Mouse (Mus musculus) ES-Bruce4 (cell line): ENCODE data around the gene Zfp82. TPM values are rescaled to one million over a fixed set of nuclear protein-coding genes. Genes with fewer than 3 reads are reported as not detected.

Experiments used
- H3K27ac ChIP-seq: 2 replicates; pipeline ENCODE4 v1.5.1; 2012; ENCODE audit warnings: low read length, inconsistent platforms; ENCODE audit not compliant: insufficient read depth
- H3K27me3 ChIP-seq: 2 replicates; pipeline ENCODE4 v1.6.1; 2012; ENCODE audit warnings: mild to moderate bottlenecking, low read length, inconsistent platforms; ENCODE audit not compliant: control insufficient read depth, poor library complexity, insufficient read depth, severe bottlenecking
- H3K36me3 ChIP-seq: 2 replicates; pipeline ENCODE4 v1.6.1; 2012; ENCODE audit warnings: inconsistent platforms, mild to moderate bottlenecking, low read length, moderate library complexity; ENCODE audit not compliant: control insufficient read depth, poor library complexity, insufficient read depth, severe bottlenecking
- H3K4me1 ChIP-seq: one replicate; pipeline ENCODE4 v1.8.1; 2011; ENCODE audit warnings: low read length; ENCODE audit not compliant: control insufficient read depth, insufficient read depth
- H3K4me3 ChIP-seq: 2 replicates; pipeline ENCODE4 v1.5.1; 2011; ENCODE audit warnings: low read depth, mild to moderate bottlenecking, low read length
- H3K9ac ChIP-seq: 2 replicates; pipeline ENCODE4 v1.6.1; 2012; ENCODE audit warnings: low read depth, mild to moderate bottlenecking, inconsistent platforms; ENCODE audit not compliant: poor library complexity, severe bottlenecking
- H3K9me3 ChIP-seq: replicated peaks from 2 replicates; pipeline ENCODE4 v1.6.1; 2012; ENCODE audit warnings: mild to moderate bottlenecking, low read length, inconsistent platforms; ENCODE audit not compliant: control insufficient read depth, poor library complexity, insufficient read depth, severe bottlenecking
- CTCF ChIP-seq: IDR thresholded peaks from one replicate; pipeline ENCODE4 v1.8.1; 2011; ENCODE audit warnings: low read depth, low read length
- EP300 ChIP-seq: IDR thresholded peaks from 2 replicates; pipeline ENCODE4 v1.6.1; 2011; ENCODE audit warnings: low read depth, low read length; ENCODE audit not compliant: insufficient read depth
- POLR2A ChIP-seq: IDR thresholded peaks from one replicate; pipeline ENCODE4 v1.8.1; 2011; ENCODE audit warnings: low read length; ENCODE audit not compliant: insufficient read depth
- polyA plus RNA-seq: library from polyadenylated mRNA; stranded (reverse); fragments of >200 nt; gene quantifications from 2 replicates; pipeline ENCODE4 v1.2.4, GENCODE M21; 2011; ENCODE audit warnings: low read depth; ENCODE audit not compliant: missing spikeins, insufficient read depth, insufficient read length

Gene Zfp82
- polyA plus RNA-seq, 1 experiment, result 13.4 TPM

- peaks cover 16% of the 10 kb centered on the region for H3K36me3 ChIP-seq
- peak overlapping the region; percentile 54; the same call in 1 of the 2 replicates for H3K4me3 ChIP-seq
- H3K27me3 ChIP-seq, result no peaks in the 10 kb centered on the region
- H3K9ac ChIP-seq, result no peak overlapping the region
- no peak for TF ChIP-seq POLR2A
- no peak for TF ChIP-seq CTCF
- no peak for TF ChIP-seq EP300
- no peak overlapping the region for H3K27ac ChIP-seq
- 0 out of 2 replicates have a peak, but pooled peaks cover 5% of the 10 kb centered on the region for H3K9me3 ChIP-seq
- no peaks in the 10 kb centered on the region for H3K4me1 ChIP-seq
Measured at GRCm38 (mm10) chr7:30099297-30099696, 26.6 kb upstream of the Zfp82 start.

- TF ChIP-seq CTCF (no peak), POLR2A (no peak), EP300 (no peak)
- Histone ChIP-seq H3K27ac (peak overlapping the region; percentile 20; the same call in 1 of the 2 replicates), H3K9me3 (no peaks in the 10 kb centered on the region), H3K4me3 (peak overlapping the region; percentile 51), H3K36me3 (no peaks in the 10 kb centered on the region), H3K9ac (peak overlapping the region; percentile 77), H3K27me3 (no peaks in the 10 kb centered on the region), H3K4me1 (no peaks in the 10 kb centered on the region)
Measured at GRCm38 (mm10) chr7:30095551-30096125, 22.9 kb upstream of the Zfp82 start.

- no peaks in the 10 kb centered on the region for H3K4me1 ChIP-seq
- peak within 1 kb of the TSS; percentile 77 for H3K9ac ChIP-seq
- H3K4me3 ChIP-seq, result peak within 1 kb of the TSS; percentile 88
- H3K27me3 ChIP-seq, result no peaks in the 10 kb centered on the region
- peak; percentile 35 for TF ChIP-seq POLR2A
- no peak for TF ChIP-seq EP300
- H3K27ac ChIP-seq, result peak within 1 kb of the TSS; percentile 98
- H3K36me3 ChIP-seq, result no peaks in the 10 kb centered on the region
- H3K9me3 ChIP-seq, result no peaks in the 10 kb centered on the region
Measured at GRCm38 (mm10) chr7:30094646-30095429, 22.1 kb upstream of the Zfp82 start, which contains the start of gene Zfp260. Gene Zfp260, plus strand, starts transcription at chr7:30094777.

GRCm38 (mm10) chr7:30093918-30094415, 21.3 kb upstream of the Zfp82 start:
- Histone ChIP-seq H3K27ac (peak overlapping the region; percentile 76), H3K27me3 (no peaks in the 10 kb centered on the region), H3K4me3 (peak overlapping the region; percentile 27; the same call in 1 of the 2 replicates), H3K9me3 (no peaks in the 10 kb centered on the region), H3K9ac (peak overlapping the region; percentile 77), H3K36me3 (no peaks in the 10 kb centered on the region), H3K4me1 (no peaks in the 10 kb centered on the region)
- TF ChIP-seq EP300 (no peak), CTCF (no peak), POLR2A (no peak)

GRCm38 (mm10) chr7:30092666-30093065, 20.0 kb upstream of the Zfp82 start:
- no peak overlapping the region for H3K9ac ChIP-seq
- no peak for TF ChIP-seq CTCF
- no peak for TF ChIP-seq EP300
- TF ChIP-seq POLR2A, result no peak
- no peak overlapping the region for H3K27ac ChIP-seq
- H3K4me3 ChIP-seq, result no peak overlapping the region
- H3K9me3 ChIP-seq, result no peaks in the 10 kb centered on the region
- H3K36me3 ChIP-seq, result no peaks in the 10 kb centered on the region
- H3K4me1 ChIP-seq, result peaks cover 3% of the 10 kb centered on the region
- H3K27me3 ChIP-seq, result no peaks in the 10 kb centered on the region
